Mouse (Mus musculus) fibroblast of lung, adult 2 months (primary cell): ENCODE measurements around the gene C2cd2l.
"Not testable (repeated sequence)": the region's sequence is repeated elsewhere in the genome, so short reads cannot be mapped to it uniquely, and the experiment has no call there.

ENCODE experiments used
- DNase-seq: peaks from one replicate; pipeline ENCODE4 v3.0.0-alpha.2; 2011; ENCODE audit warnings: low read depth

Gene C2cd2l

DNA sequence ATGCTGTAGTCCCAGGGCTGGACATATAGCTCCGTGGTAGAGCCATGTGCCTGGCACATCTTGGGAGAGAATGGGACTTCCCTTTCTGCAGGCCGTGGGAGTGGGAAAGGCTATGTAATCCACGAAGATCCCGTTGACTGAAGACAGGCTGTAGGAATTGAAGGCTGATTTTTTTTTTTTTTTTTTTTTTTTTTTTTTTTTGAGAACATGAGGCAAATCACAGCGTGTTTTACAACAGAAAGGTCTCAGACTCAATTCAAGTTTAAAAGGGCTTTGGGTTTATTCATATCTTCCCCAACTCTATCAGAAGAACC, 16.0 kb upstream of the C2cd2l start:
- DNase-seq, result no peak

GRCm38 (mm10) chr9:44335331-44336092, 15.4 kb upstream of the C2cd2l start:
- DNase-seq, result no peak

GRCm38 (mm10) chr9:44334396-44335330, 14.6 kb upstream of the C2cd2l start, which contains the start of gene H2afx:
H2afx (plus strand) TSS chr9:44334694.
- peak; percentile 99 for DNase-seq

DNA sequence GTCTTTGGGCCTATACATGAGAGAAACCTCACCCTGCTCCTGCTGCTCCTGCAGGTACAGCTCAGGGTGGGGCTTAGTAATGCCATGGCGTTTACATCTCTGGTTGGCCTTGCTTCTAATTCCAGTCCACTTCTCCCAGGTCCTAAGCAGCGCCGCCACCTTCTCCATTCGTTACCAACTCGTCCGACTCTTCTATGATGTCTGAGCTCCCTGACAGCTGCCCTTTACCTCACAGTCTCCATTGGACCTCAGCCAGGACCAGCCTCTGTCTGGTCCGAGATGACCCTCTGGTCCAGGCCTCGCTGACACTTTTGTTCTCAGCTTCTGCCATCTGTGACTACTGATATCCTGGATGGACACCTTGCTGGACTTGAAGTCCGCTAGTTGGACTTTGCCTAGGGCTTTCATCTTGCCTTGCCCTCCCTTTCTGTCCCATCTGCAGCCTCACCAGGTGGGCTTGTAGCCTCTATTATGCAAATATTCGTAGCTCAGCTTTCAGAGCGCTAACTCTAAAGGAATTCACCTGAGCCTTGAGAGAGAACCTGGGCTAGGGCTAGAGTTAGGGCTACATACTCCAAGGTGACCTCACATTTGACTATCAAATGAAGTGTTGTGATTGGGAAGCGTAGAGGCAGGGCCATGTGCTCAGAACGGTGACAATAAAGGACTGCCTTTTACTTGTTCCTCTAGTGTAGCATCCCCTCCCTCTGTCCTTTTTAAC, 13.0 kb upstream of the C2cd2l start:
- no peak for DNase-seq

DNA sequence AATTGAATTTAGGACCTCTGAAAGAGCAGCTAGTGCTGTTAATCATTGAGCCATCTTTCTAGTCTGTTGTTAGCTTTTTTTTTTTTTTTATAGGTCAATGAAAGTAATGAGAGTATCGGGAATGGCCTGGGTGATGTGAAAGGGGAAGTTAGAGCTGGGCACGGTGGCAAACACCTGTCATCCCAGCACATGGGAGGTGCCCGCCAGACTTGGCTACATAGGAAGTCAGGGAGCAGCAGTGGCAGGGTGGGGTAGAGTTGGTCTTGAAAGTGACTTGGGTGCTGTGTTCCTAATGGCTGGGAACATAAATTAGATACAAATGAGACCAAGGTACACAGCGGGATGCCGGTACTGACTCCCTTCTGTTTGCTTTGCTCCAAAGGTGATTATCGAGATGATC, 10.7 kb upstream of the C2cd2l start:
- DNase-seq, result no peak

DNA sequence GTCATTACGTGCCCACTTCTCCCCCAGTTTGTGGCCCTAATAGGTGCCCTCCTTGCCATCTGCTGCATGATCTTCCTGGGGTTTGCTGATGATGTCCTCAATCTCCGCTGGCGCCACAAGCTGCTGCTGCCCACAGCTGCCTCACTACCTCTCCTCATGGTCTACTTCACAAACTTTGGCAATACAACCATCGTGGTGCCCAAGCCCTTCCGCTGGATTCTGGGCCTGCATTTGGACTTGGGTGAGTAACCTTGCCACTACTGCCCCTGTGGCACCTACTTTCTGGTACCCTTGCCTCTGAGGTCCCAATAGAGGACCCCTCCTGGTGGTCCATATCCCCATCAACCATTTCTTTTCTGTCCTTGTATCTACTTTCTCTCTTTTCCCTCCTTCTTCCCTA, 7.8 kb upstream of the C2cd2l start:
- DNase-seq, result no peak

- no peak for DNase-seq
Observed at GRCm38 (mm10) chr9:44327064-44327711, 7.1 kb upstream of the C2cd2l start.

DNA sequence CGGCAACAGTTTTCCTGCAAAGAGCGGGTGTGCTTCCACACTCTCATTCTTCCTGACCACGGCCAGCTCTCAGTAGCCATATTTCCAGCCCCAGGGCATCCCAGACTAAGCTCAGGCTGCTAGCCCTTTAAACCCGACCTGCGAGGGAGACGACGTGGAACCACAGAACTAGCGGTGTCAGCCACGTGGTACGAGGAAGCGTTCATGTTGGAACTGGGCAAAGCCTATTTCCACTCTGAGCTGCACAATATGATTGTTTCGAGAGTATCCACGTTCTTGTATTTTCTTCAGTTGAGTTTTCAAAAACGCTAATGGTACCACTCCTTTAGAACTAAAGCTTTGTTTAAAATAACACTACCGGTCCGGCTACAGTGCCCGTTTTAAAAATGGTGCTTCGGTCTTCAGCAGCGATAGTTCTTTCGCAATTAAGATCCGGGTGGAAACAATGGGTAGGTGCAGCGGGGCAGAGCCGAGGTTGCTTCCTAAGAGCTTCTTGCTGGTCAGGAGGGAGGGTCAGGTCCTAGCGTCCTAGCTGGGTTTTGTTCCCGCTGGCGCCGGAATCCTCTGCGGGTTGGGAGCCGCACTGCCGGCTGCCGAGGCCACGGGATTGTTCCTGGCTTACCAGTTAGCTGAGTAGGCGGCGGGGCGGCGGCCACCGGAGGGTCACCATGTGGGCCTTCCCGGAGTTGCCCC, 6.4 kb upstream of the C2cd2l start:
- peak; percentile 80 for DNase-seq

- no peak for DNase-seq
Observed at GRCm38 (mm10) chr9:44325768-44326370, 5.8 kb upstream of the C2cd2l start, which contains the start of gene Dpagt1. Dpagt1 (plus strand) TSS chr9:44326019.

DNA sequence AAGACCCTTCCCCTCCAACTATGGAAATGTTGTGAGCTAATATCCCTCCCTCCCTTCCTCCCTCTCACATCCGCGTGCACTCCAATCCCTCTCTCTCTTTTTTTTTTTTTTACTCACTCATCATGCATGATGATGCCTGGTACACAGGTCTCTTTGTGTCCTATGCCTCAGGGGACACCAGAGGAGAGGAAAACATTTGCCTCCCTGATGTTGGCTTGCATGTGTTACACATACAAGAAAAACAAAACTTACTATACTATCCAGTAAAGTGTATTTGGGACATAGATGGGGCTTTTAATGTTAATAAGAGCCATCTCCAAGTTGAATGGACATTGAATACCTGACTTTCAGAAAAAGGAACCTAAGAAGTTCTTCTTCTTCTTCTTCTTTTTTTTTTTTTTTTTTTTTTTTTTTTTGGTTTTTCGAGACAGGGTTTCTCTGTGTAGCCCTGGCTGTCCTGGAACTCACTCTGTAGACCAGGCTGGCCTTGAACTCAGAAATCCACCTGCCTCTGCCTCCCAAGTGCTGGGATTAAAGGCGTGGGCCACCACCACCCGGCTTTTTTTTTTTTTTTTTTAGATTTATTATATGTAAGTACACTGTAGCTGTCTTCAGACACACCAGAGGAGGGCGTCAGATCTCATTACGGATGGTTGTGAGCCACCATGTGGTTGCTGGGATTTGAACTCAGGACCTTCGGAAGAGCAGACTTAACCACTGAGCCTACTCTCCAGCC, 5.1 kb upstream of the C2cd2l start:
- DNase-seq, result not testable (repeated sequence)

DNA sequence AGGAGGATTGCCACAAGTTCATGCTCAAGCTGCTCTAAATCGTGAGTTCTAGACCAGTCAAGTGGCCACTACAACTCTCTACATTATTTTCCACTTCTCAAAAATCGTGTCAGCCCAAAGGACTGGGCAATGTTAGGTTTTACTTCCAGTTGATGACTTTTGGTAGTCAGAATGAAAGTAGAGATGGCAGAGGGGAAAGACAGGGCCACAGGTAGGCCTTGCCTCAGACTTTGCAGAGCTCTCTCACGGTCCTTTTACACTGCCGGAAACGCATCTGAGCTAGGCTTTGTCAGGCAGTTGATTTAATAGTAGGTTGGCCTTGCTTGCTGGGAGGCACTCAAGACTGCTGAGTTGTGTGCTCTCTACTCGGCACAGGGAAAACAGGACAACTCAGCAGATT, 4.1 kb upstream of the C2cd2l start:
- no peak for DNase-seq

- DNase-seq, result not testable (repeated sequence)
Observed at GRCm38 (mm10) chr9:44323656-44324055, 3.6 kb upstream of the C2cd2l start.

GRCm38 (mm10) chr9:44320799-44321133, 681 bp upstream of the C2cd2l start:
- no peak for DNase-seq

DNA sequence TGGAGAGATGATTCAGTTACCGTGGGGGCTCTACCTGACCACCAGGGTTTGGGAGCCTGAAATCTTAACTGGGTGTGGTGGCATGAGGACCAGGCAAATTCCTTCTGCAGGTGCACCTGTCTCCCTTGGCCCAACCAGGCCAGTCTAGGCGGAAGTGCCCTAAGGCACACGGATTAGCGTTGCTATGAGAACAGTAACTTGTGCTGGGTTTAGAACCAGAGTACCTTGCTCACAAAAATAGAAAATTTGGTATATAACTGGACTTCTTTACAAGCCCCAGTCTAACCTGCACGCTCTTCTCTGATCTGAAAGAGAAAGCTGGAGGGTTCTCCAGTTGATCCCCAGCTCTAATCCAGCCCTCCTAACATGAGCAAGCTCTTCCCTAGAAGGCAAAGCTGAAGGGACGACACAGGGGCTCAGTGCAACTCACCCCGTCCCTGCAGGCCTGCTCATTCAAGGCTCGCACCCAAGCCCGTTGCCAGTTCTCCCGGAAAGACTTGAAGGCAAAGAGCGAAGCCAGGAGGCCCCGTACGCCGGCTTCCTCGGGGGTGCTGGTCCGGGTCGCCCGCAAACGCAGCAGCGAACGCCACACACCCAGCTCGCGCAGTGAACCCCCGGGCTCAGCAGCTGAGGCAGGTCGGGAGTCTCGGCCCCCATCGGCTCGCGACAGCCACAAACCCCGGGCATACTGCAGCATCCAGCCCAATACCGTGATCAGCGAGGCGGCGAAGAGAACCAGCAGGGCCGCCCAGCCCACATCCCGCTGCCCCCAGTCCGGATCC, 789 bp downstream of the C2cd2l start:
- no peak for DNase-seq

GRCm38 (mm10) chr9:44318826-44319095, 1.3 kb downstream of the C2cd2l start:
- no peak for DNase-seq

- no peak for DNase-seq
Observed at GRCm38 (mm10) chr9:44318076-44318825, 1.8 kb downstream of the C2cd2l start.

DNA sequence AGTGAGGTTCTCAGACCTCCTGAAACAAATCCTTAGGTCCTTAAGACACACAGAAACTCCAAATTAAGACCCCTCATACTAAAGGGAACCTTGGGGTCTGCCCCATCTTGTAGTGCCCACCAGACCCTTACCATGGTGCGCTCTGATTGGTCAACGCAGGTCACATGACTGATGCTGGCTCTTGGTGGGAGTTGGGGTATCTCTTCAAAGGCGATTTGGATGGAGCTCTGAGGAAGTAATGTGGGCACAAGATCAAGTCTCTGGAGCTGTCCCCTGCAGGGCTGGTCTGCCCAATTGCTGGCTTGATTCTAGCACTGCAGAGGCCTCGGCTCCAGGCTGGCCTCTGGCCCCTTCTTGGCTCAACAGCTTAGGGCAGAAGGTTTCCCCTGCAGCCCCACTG, 2.6 kb downstream of the C2cd2l start:
- DNase-seq, result no peak

- no peak for DNase-seq
Observed at GRCm38 (mm10) chr9:44314910-44315309, 5.2 kb downstream of the C2cd2l start.

DNA sequence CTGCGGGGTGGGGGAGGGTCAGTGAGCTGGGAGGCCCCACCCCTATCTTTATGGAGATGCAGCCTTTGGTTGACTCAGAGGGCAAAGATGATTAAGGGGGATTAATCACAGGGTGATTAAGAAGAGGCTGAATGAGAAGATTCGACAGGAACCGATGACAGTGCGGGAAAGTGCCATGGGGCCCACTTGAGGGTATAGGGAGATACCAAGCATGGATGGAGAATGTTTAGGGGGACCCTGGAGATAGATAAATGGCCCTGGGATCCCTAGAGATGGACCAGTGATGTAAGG, 5.9 kb downstream of the C2cd2l start:
- no peak for DNase-seq
